Mouse (Mus musculus): ENCODE data around the gene Ms4a13. TPM values are rescaled to one million over a fixed set of nuclear protein-coding genes. Genes with fewer than 3 reads are reported as not detected.

Gene Ms4a13
- polyA plus RNA-seq, 1 experiment from 2014 or later = not detected

Other genes starting within 250 kb of the Ms4a13 start
- gene Ccdc86, start 247.5 kb downstream of the Ms4a13 start, polyA plus RNA-seq (2015; fragmentation: Nextera tagmentation; extraction: Ambion mirVana) = 17.7 and 18.2 TPM in 2 replicates
- gene Ms4a10, start 222.1 kb downstream of the Ms4a13 start, polyA plus RNA-seq (2015; fragmentation: Nextera tagmentation; extraction: Ambion mirVana) = not detected in 2 replicates
- not detected in 2 replicates for gene Ms4a15, start 203.5 kb downstream of the Ms4a13 start, polyA plus RNA-seq (2015; fragmentation: Nextera tagmentation; extraction: Ambion mirVana)
- gene Ms4a18, start 178.7 kb downstream of the Ms4a13 start, polyA plus RNA-seq (2015; fragmentation: Nextera tagmentation; extraction: Ambion mirVana) = not detected in 2 replicates
- gene Ms4a8a, start 115.6 kb downstream of the Ms4a13 start, polyA plus RNA-seq (2015; fragmentation: Nextera tagmentation; extraction: Ambion mirVana) = 0.22 and 0.30 TPM in 2 replicates
- gene 1700017D01Rik, start 65.9 kb downstream of the Ms4a13 start, polyA plus RNA-seq (2015; fragmentation: Nextera tagmentation; extraction: Ambion mirVana) = not detected in 2 replicates
- not detected in 2 replicates for gene 1700025F22Rik, start 31.4 kb downstream of the Ms4a13 start, polyA plus RNA-seq (2015; fragmentation: Nextera tagmentation; extraction: Ambion mirVana)
- not detected in 2 replicates for gene Ms4a12, start 35.7 kb upstream of the Ms4a13 start, polyA plus RNA-seq (2015; fragmentation: Nextera tagmentation; extraction: Ambion mirVana)
- not detected in 2 replicates for gene Ms4a1, start 69.5 kb upstream of the Ms4a13 start, polyA plus RNA-seq (2015; fragmentation: Nextera tagmentation; extraction: Ambion mirVana)
- not detected in 2 replicates for gene Ms4a5, start 87.1 kb upstream of the Ms4a13 start, polyA plus RNA-seq (2015; fragmentation: Nextera tagmentation; extraction: Ambion mirVana)
- 0.12 TPM in 1 of 2 replicates, not detected in the other for gene Ms4a14, start 117.7 kb upstream of the Ms4a13 start, polyA plus RNA-seq (2015; fragmentation: Nextera tagmentation; extraction: Ambion mirVana)
- 3.2 and 3.6 TPM in 2 replicates for gene Ms4a7, start 139.4 kb upstream of the Ms4a13 start, polyA plus RNA-seq (2015; fragmentation: Nextera tagmentation; extraction: Ambion mirVana)
- 4.9 and 6.2 TPM in 2 replicates for gene Ms4a4a, start 178.8 kb upstream of the Ms4a13 start, polyA plus RNA-seq (2015; fragmentation: Nextera tagmentation; extraction: Ambion mirVana)
- 0.55 and 1.1 TPM in 2 replicates for gene Ms4a4c, start 208.0 kb upstream of the Ms4a13 start, polyA plus RNA-seq (2015; fragmentation: Nextera tagmentation; extraction: Ambion mirVana)
- 1.6 and 3.8 TPM in 2 replicates for gene Ms4a4b, start 246.8 kb upstream of the Ms4a13 start, polyA plus RNA-seq (2015; fragmentation: Nextera tagmentation; extraction: Ambion mirVana)